Mouse (Mus musculus) olfactory bulb, adult 2 months (tissue): ENCODE measurements around the gene Nf2.

Source experiments
- CTCF ChIP-seq: fragments of 200-500 bp; IDR thresholded peaks from 2 replicates; pipeline ENCODE4 v1.5.1; 2012; ENCODE audit warnings: low read depth, mild to moderate bottlenecking, low read length, moderate library complexity; ENCODE audit not compliant: insufficient read depth
- POLR2A ChIP-seq: fragments of 200-500 bp; IDR thresholded peaks from 2 replicates; pipeline ENCODE4 v1.6.1; 2012; ENCODE audit warnings: mild to moderate bottlenecking, low read depth, low read length, moderate library complexity; ENCODE audit not compliant: insufficient read depth

GRCm38 (mm10) chr11:4823655-4824312 is 25.6 kb downstream of the Nf2 start:
- TF ChIP-seq CTCF (no peak), POLR2A (no peak)
